Mouse (Mus musculus) kidney, embryonic 14.5 days (tissue): ENCODE measurements at regions not wholly inside any gene's neighbourhood (a gene's known extent, or its start where the extent isn't known, plus 50 kb on each side); places are given as distances from the start of the nearest gene placed in this dataset.

Experiments
- ATAC-seq: fragments of 200-750 bp; cut with Nextera tagmentation; 2 replicates; pipeline ENCODE4 v1.8.0; 2017; ENCODE audit warnings: moderate number of reproducible peaks, mild to moderate bottlenecking, moderate TSS enrichment, moderate library complexity; ENCODE audit not compliant: low FRiP score, low TSS enrichment
- H3K27ac ChIP-seq: fragments of 300-500 bp; sonication (generic); 2 replicates; pipeline ENCODE4 v1.5.1; 2014; ENCODE audit warnings: low read depth, mild to moderate bottlenecking, low read length, moderate library complexity, mixed read lengths
- H3K27me3 ChIP-seq: fragments of 300-500 bp; sonication (generic); 2 replicates; pipeline ENCODE4 v1.6.1; 2014; ENCODE audit warnings: mild to moderate bottlenecking, low read length; ENCODE audit not compliant: control insufficient read depth, insufficient read depth
- H3K36me3 ChIP-seq: fragments of 300-500 bp; sonication (generic); 2 replicates; pipeline ENCODE4 v1.6.1; 2014; ENCODE audit warnings: low read length, mixed read lengths; ENCODE audit not compliant: control insufficient read depth, insufficient read depth
- H3K4me1 ChIP-seq: fragments of 300-500 bp; sonication (generic); 2 replicates; pipeline ENCODE4 v1.6.1; 2014; ENCODE audit warnings: low read length, mixed read lengths; ENCODE audit not compliant: control insufficient read depth, insufficient read depth
- H3K4me2 ChIP-seq: fragments of 300-500 bp; sonication (generic); replicated peaks from 2 replicates; pipeline ENCODE4 v1.6.1; 2014; ENCODE audit warnings: low read depth, mild to moderate bottlenecking, low read length
- H3K4me3 ChIP-seq: fragments of 300-500 bp; sonication (generic); 2 replicates; pipeline ENCODE4 v1.5.1; 2014; ENCODE audit warnings: mild to moderate bottlenecking, low read length
- H3K9ac ChIP-seq: fragments of 300-500 bp; sonication (generic); 2 replicates; pipeline ENCODE4 v1.6.1; 2014; ENCODE audit warnings: low read depth, mild to moderate bottlenecking, low read length, moderate library complexity
- H3K9me3 ChIP-seq: fragments of 300-500 bp; sonication (generic); 2 replicates; pipeline ENCODE4 v1.6.1; 2016; ENCODE audit warnings: low read length; ENCODE audit not compliant: control insufficient read depth
- WGBS: fragments of 180-500 bp; shearing (Covaris S2); extraction: QIAGEN DNeasy Blood & Tissue Kit; methylation state at CpG from one replicate; pipeline ENCODE4 v1.1.7; 2014; 5-methylcytosine and 5-hydroxymethylcytosine counted together

- no peaks in the 10 kb centered on the region for H3K9me3 ChIP-seq
- no peaks in the 10 kb centered on the region for H3K27me3 ChIP-seq
- 72% methylated on average over 3 of the region's 3 CpGs for WGBS
- H3K36me3 ChIP-seq: no peaks in the 10 kb centered on the region
- no peaks in the 10 kb centered on the region for H3K4me1 ChIP-seq
- H3K4me2 ChIP-seq: no peak overlapping the region
- H3K9ac ChIP-seq: no peak overlapping the region
- H3K27ac ChIP-seq: no peak overlapping the region
- no peak overlapping the region for H3K4me3 ChIP-seq
- no peak for ATAC-seq
Observed at GRCm38 (mm10) chr3:151909344-151909743, 71.9 kb upstream of the Ptgfr start.

DNA sequence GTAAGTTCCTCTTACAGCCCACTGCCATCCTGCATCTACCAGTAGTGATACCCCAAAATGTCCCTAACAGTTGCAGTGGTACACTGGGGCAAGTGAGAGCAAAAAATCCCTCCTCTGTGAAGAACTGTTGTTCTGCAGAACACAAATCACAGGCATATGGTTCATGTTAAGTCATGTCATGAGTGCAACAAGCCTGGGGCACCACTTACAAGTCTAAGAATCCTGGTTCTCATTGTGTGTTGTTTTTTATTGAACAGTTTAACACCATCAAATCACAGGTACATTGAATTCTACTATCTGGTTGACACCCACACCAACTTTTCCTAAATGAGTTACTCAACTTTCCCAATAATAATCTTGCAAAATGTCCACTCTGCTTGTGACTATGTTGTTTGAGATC is 71.5 kb upstream of the Ptgfr start:
- Histone ChIP-seq H3K9me3 (no peaks in the 10 kb centered on the region), H3K4me1 (no peaks in the 10 kb centered on the region), H3K27me3 (no peaks in the 10 kb centered on the region), H3K4me2 (no peak overlapping the region), H3K4me3 (no peak overlapping the region), H3K9ac (no peak overlapping the region), H3K27ac (no peak overlapping the region), H3K36me3 (no peaks in the 10 kb centered on the region)
- ATAC-seq: no peak

- Histone ChIP-seq H3K9me3 (no peaks in the 10 kb centered on the region), H3K9ac (no peak overlapping the region), H3K4me3 (no peak overlapping the region), H3K4me1 (no peaks in the 10 kb centered on the region; the same call in 1 of the 2 replicates), H3K36me3 (no peaks in the 10 kb centered on the region), H3K27me3 (no peaks in the 10 kb centered on the region), H3K27ac (no peak overlapping the region), H3K4me2 (no peak overlapping the region)
- ATAC-seq: no peak
- WGBS: 86% methylated on average over 4 of the region's 4 CpGs
Observed at GRCm38 (mm10) chr3:151905775-151906174, 68.3 kb upstream of the Ptgfr start.

- no peak overlapping the region for H3K9ac ChIP-seq
- no peaks in the 10 kb centered on the region for H3K36me3 ChIP-seq
- H3K4me1 ChIP-seq: no peaks in the 10 kb centered on the region; the same call in 1 of the 2 replicates
- H3K9me3 ChIP-seq: no peaks in the 10 kb centered on the region
- no peak for ATAC-seq
- no peak overlapping the region for H3K4me3 ChIP-seq
- H3K4me2 ChIP-seq: no peak overlapping the region
- no peaks in the 10 kb centered on the region for H3K27me3 ChIP-seq
- 53% methylated on average over 2 of the region's 2 CpGs for WGBS
- H3K27ac ChIP-seq: no peak overlapping the region
Observed at GRCm38 (mm10) chr3:151903169-151903568, 65.7 kb upstream of the Ptgfr start.

- Histone ChIP-seq H3K4me1 (no peaks in the 10 kb centered on the region; the same call in 1 of the 2 replicates), H3K36me3 (no peaks in the 10 kb centered on the region), H3K27ac (no peak overlapping the region), H3K9me3 (no peaks in the 10 kb centered on the region), H3K9ac (no peak overlapping the region), H3K27me3 (no peaks in the 10 kb centered on the region), H3K4me3 (no peak overlapping the region), H3K4me2 (no peak overlapping the region)
- no peak for ATAC-seq
- 67% methylated on average over 13 of the region's 13 CpGs for WGBS
Observed at GRCm38 (mm10) chr3:151902216-151902827, 64.9 kb upstream of the Ptgfr start.

DNA sequence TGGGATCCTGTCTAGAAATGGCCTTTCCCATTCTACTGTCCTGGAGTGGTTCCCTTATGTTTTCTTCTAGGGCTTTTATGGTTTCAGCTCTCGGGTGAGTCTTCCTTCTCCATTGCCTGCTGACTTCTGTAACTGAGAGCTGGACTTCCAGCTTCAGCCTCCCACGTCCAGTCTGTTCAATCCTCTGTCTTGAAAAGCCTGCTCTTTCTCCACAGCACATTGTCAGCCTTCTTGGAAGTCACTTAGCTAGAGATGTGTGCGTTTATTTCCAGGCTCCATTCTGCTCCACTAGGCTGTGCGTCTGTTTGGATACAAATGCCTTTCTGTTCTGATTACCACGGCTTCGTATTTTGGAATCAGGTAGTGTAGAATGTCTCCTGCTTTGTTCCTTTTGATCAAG is 62.2 kb upstream of the Ptgfr start:
- 86% methylated on average over 6 of the region's 6 CpGs for WGBS
- ATAC-seq: no peak
- no peak overlapping the region for H3K9ac ChIP-seq

DNA sequence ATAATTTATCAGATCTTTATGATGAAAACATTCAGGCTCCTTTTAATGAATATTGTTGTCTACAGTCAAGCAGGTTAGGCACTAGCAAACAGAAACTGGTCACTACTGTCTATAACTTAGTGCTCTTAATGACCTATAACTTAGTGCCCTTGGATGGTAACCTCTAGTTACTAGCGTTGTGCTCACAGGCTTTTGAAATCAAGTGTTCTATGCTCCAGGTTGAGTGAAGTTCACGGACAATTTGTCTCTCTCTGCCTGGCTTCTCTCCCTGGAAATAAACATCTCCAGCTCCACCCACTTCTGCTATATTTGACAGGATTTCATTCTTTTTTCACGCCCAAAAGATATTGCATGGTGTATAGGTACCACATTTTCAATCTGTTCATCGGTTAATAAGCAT is 61.7 kb upstream of the Ptgfr start:
- ATAC-seq: no peak
- 75% methylated on average over 4 of the region's 4 CpGs for WGBS
- Histone ChIP-seq H3K4me3 (no peak overlapping the region), H3K4me2 (no peak overlapping the region), H3K36me3 (no peaks in the 10 kb centered on the region), H3K4me1 (no peaks in the 10 kb centered on the region; the same call in 1 of the 2 replicates), H3K27ac (no peak overlapping the region), H3K9ac (no peak overlapping the region), H3K27me3 (no peaks in the 10 kb centered on the region), H3K9me3 (no peaks in the 10 kb centered on the region)

More for the DNA sequence above, 62.2 kb upstream of the Ptgfr start:
- no peak overlapping the region for H3K4me3 ChIP-seq
- no peak overlapping the region for H3K27ac ChIP-seq
- H3K9me3 ChIP-seq: no peaks in the 10 kb centered on the region
- no peak overlapping the region for H3K4me2 ChIP-seq
- H3K4me1 ChIP-seq: no peaks in the 10 kb centered on the region; the same call in 1 of the 2 replicates
- H3K27me3 ChIP-seq: no peaks in the 10 kb centered on the region
- H3K36me3 ChIP-seq: no peaks in the 10 kb centered on the region

DNA sequence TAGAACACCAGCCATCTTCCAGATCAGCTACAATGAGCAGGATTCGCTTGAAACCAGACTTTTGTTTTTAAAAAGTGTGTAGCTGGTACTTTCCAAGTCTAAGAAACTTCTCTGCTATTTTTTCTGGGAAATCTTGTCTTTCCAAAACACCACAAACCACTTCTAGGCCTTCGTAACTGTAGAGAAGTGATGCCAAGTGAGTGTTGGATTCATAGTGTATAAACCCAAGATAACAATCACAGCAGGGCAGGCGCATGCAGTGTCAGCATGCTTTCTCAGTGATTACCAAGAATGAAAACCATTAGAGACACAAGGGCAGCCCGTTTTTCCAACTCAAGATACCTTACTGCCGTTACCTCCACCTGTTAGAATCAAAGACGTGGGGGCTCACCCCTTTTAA is 58.9 kb upstream of the Ptgfr start:
- ATAC-seq: no peak
- H3K36me3 ChIP-seq: no peaks in the 10 kb centered on the region
- H3K4me3 ChIP-seq: no peak overlapping the region
- peaks cover 8% of the 10 kb centered on the region; the same call in 1 of the 2 replicates for H3K4me1 ChIP-seq
- no peaks in the 10 kb centered on the region for H3K9me3 ChIP-seq
- H3K4me2 ChIP-seq: no peak overlapping the region
- WGBS: 90% methylated on average over 6 of the region's 6 CpGs
- H3K27me3 ChIP-seq: no peaks in the 10 kb centered on the region
- H3K27ac ChIP-seq: no peak overlapping the region
- no peak overlapping the region for H3K9ac ChIP-seq

DNA sequence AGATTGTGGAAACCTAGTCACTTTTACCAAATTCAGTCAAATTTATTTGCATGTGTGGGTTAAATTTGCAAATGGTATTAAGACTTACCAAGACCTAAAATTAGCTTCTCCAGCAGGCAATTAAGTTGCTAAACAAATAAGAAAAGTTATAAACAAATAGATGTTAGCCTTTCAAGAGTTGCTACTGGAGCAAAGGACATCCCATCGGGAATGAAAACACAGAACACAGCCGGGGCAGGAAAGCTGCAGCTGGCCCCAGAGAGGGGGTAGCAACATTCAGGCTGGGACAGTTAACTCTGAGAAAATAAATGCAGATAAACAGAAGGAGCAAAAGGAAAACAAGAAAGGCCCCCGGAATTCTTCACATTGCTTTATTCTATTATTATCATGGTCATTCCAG is 57.3 kb upstream of the Ptgfr start:
- no peak overlapping the region for H3K4me2 ChIP-seq
- peaks cover 13% of the 10 kb centered on the region for H3K4me1 ChIP-seq
- H3K9me3 ChIP-seq: no peaks in the 10 kb centered on the region
- no peak overlapping the region for H3K27ac ChIP-seq
- ATAC-seq: no peak
- H3K4me3 ChIP-seq: no peak overlapping the region
- WGBS: 43% methylated on average over 3 of the region's 3 CpGs
- H3K27me3 ChIP-seq: no peaks in the 10 kb centered on the region
- no peak overlapping the region for H3K9ac ChIP-seq
- H3K36me3 ChIP-seq: no peaks in the 10 kb centered on the region
